Mouse (Mus musculus) C2C12 (cell line): ENCODE measurements at regions not wholly inside any gene's neighbourhood (a gene's known extent, or its start where the extent isn't known, plus 50 kb on each side); places are given as distances from the start of the nearest gene placed in this dataset.
A peak's percentile ranks its signal among the peaks of the same experiment; 100 is the strongest.

Experiments
- H3K27me3 ChIP-seq: one replicate; pipeline ENCODE4 v1.6.1; 2011; ENCODE audit not compliant: control insufficient read depth, insufficient read depth, insufficient read length
- H3K36me3 ChIP-seq: one replicate; pipeline ENCODE4 v1.6.1; 2011; ENCODE audit not compliant: control insufficient read depth, insufficient read depth
- H3K4me3 ChIP-seq: one replicate; pipeline ENCODE4 v1.5.1; 2011; ENCODE audit warnings: mild to moderate bottlenecking, control low read depth; ENCODE audit not compliant: poor library complexity, insufficient read depth, severe bottlenecking
- H3K79me2 ChIP-seq: one replicate; pipeline ENCODE4 v1.6.1; 2011; ENCODE audit not compliant: control insufficient read depth, insufficient read depth
- H3K79me3 ChIP-seq: one replicate; pipeline ENCODE4 v1.6.1; 2011; ENCODE audit warnings: low read depth, control low read depth
- H3ac ChIP-seq: one replicate; pipeline ENCODE3; 2011; ENCODE audit warnings: low read depth; ENCODE audit not compliant: control insufficient read depth, insufficient read length
- CEBPB ChIP-seq: IDR thresholded peaks from one replicate; pipeline ENCODE4 v1.6.1; 2011; ENCODE audit warnings: low read depth, mild to moderate bottlenecking, control low read depth, moderate library complexity
- CTCF ChIP-seq: IDR thresholded peaks from one replicate; pipeline ENCODE4 v1.5.1; 2011; ENCODE audit not compliant: control insufficient read depth, insufficient read depth, insufficient read length
- FOSL1 ChIP-seq: IDR thresholded peaks from one replicate; pipeline ENCODE4 v1.8.0; 2011; ENCODE audit warnings: mild to moderate bottlenecking, low read length; ENCODE audit not compliant: poor library complexity, insufficient read depth, severe bottlenecking
- MAX ChIP-seq: IDR thresholded peaks from one replicate; pipeline ENCODE4 v1.6.1; 2011; ENCODE audit warnings: mild to moderate bottlenecking, control low read depth
- MYOD1 ChIP-seq: IDR thresholded peaks from one replicate; pipeline ENCODE4 v1.6.1; 2011; ENCODE audit warnings: low read depth; ENCODE audit not compliant: control insufficient read depth, insufficient read length
- MYOG ChIP-seq: IDR thresholded peaks from one replicate; pipeline ENCODE4 v1.6.1; 2011; ENCODE audit not compliant: control insufficient read depth, insufficient read length; ENCODE audit errors: extremely low read depth
- USF1 ChIP-seq: IDR thresholded peaks from one replicate; pipeline ENCODE4 v1.6.1; 2011; ENCODE audit warnings: low read depth, mild to moderate bottlenecking, control low read depth, moderate library complexity

- Histone ChIP-seq H3ac (no peak overlapping the region), H3K36me3 (no peaks in the 10 kb centered on the region), H3K27me3 (no peaks in the 10 kb centered on the region), H3K79me2 (no peaks in the 10 kb centered on the region), H3K4me3 (no peak overlapping the region), H3K79me3 (no peaks in the 10 kb centered on the region)
- TF ChIP-seq CEBPB: no peak
- peak; percentile 4 for TF ChIP-seq MYOD1
These were observed 701.9 kb upstream of the Impad1 start for GRCm38 (mm10) chr4:5495012-5495411.

DNA sequence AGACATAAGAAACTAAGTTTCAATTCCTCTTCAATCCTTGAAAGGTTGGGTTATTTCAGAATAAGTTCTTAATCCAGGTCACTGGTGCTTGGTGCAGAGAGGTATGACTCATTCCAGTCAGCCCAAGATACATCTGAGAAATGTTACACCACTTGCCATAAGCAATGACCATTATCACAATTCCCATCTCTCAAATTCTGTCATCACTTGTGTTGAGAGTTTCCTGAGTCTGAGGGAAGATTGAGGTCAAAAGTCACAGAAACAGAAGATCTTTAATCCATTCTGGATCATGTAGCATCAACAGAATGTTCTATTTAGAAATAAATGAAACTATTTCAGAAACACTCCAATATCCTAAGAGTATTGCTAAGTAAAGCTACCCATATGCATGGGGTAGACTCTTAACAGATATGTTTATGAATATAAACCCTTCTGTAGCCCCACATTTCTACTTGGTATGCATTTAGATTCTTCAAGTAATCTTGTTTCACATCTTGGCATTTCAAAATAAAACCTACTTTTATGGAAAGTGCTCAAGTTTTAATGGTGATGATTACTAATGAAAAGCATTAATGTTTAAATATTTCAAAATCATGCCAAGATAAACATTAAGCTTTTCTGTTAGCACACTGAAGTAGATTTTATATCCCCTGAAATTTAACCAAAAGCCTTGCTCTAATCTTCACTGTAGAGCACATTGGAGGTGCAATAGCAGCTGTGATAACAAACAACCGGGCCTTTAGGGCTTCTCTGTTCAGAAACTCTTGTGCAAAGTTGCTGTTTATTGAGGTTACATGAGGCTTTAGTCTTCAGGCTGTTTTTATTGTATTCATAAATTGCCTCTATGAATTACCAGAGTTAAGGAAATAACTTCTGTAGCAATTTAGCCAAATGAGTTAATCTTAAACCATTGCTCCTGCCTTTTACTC is 701.2 kb upstream of the Impad1 start:
- no peaks in the 10 kb centered on the region for H3K27me3 ChIP-seq

GRCm38 (mm10) chr4:5486786-5487185 is 693.6 kb upstream of the Impad1 start:
- TF ChIP-seq MYOG (no peak), CTCF (no peak), FOSL1 (no peak), CEBPB (no peak), MAX (no peak), MYOD1 (no peak), USF1 (no peak)
- H3K79me2 ChIP-seq: no peaks in the 10 kb centered on the region
- no peak overlapping the region for H3ac ChIP-seq
- H3K27me3 ChIP-seq: no peaks in the 10 kb centered on the region
- no peaks in the 10 kb centered on the region for H3K36me3 ChIP-seq
- no peaks in the 10 kb centered on the region for H3K79me3 ChIP-seq
- H3K4me3 ChIP-seq: no peak overlapping the region

More for the DNA sequence above, 701.2 kb upstream of the Impad1 start:
- Histone ChIP-seq H3K79me3 (no peaks in the 10 kb centered on the region), H3K79me2 (no peaks in the 10 kb centered on the region), H3K4me3 (no peak overlapping the region), H3K36me3 (no peaks in the 10 kb centered on the region), H3ac (no peak overlapping the region)
- no peak for TF ChIP-seq USF1
- peak; percentile 43 for TF ChIP-seq MYOD1

- Histone ChIP-seq H3K27me3 (no peaks in the 10 kb centered on the region), H3K4me3 (no peak overlapping the region)
These were observed 678.9 kb upstream of the Impad1 start for GRCm38 (mm10) chr4:5471891-5472558.

DNA sequence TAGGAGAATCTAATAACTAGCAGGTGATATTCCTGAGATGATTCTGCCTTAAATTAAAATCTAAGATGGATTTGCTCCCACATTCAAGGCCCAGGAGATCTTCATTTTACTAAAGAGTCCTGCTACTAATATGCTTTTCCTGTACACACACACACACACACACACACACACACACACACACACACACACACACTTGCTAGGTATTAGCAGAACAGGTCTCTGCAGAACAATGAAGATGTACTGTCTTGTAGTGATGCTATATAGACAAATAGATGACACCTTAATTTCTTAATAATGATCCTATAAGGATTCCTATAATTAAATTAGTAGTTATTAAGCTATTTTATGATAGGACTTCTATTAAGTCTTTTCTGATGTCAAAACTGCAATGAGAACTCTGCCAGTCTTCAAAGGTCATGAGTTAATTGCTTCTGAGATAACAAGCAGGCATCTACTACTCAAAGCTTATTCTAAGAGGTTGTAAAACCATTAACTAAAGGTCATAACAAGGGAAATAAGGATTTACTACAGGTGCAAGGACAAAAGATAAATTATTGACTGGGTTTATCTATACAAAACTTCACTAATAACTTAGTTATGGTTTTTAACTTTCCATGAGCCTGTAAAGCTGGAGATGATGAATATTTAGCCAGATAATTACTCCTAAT is 666.0 kb upstream of the Impad1 start:
- no peak for TF ChIP-seq MYOD1
- TF ChIP-seq MAX: no peak
- TF ChIP-seq MYOG: no peak
- TF ChIP-seq CEBPB: no peak
- no peak for TF ChIP-seq USF1
- TF ChIP-seq FOSL1: no peak
- TF ChIP-seq CTCF: no peak
- Histone ChIP-seq H3K79me2 (no peaks in the 10 kb centered on the region), H3K79me3 (no peaks in the 10 kb centered on the region), H3K36me3 (no peaks in the 10 kb centered on the region), H3K4me3 (no peak overlapping the region), H3ac (no peak overlapping the region), H3K27me3 (no peaks in the 10 kb centered on the region)

More at GRCm38 (mm10) chr4:5471891-5472558, 678.9 kb upstream of the Impad1 start:
- no peak for TF ChIP-seq MYOG
- TF ChIP-seq MAX: no peak
- TF ChIP-seq USF1: no peak
- TF ChIP-seq CTCF: no peak
- TF ChIP-seq CEBPB: no peak
- no peak for TF ChIP-seq FOSL1
- no peak for TF ChIP-seq MYOD1
- no peaks in the 10 kb centered on the region for H3K79me3 ChIP-seq
- H3ac ChIP-seq: no peak overlapping the region
- H3K79me2 ChIP-seq: no peaks in the 10 kb centered on the region
- no peaks in the 10 kb centered on the region for H3K36me3 ChIP-seq
